Mouse (Mus musculus) C2C12 (cell line): ENCODE measurements around the gene Tgfb2.

Experiments used
- CEBPB ChIP-seq: IDR thresholded peaks from one replicate; pipeline ENCODE4 v1.6.1; 2011; ENCODE audit warnings: low read depth, mild to moderate bottlenecking, control low read depth, moderate library complexity
- CTCF ChIP-seq: IDR thresholded peaks from one replicate; pipeline ENCODE4 v1.5.1; 2011; ENCODE audit not compliant: control insufficient read depth, insufficient read depth, insufficient read length
- FOSL1 ChIP-seq: IDR thresholded peaks from one replicate; pipeline ENCODE4 v1.8.0; 2011; ENCODE audit warnings: mild to moderate bottlenecking, low read length; ENCODE audit not compliant: poor library complexity, insufficient read depth, severe bottlenecking
- MAX ChIP-seq: IDR thresholded peaks from one replicate; pipeline ENCODE4 v1.6.1; 2011; ENCODE audit warnings: mild to moderate bottlenecking, control low read depth
- USF1 ChIP-seq: IDR thresholded peaks from one replicate; pipeline ENCODE4 v1.6.1; 2011; ENCODE audit warnings: low read depth, mild to moderate bottlenecking, control low read depth, moderate library complexity

DNA sequence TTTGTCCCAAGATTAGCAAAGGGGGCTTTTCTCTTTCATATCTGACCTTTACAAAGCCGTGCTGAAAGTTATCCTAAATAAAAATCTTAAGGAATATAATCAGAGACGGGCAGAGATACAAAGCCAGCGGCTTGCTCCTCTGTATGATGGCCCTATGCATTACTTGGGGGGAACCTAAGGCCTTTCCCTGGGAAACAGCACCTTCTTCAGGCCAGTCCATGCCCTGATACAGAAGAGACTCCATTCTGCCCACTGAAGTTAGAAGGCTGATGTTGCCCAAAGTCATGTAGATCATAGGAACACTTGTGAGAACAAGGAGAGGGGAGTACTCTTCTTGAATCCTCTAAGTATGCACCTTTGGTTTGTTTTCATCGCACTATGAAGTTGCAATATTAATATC is 13.4 kb downstream of the Tgfb2 start:
- TF ChIP-seq CTCF (no peak), MAX (no peak), USF1 (no peak), CEBPB (no peak), FOSL1 (no peak)
